Mouse (Mus musculus) heart, postnatal 4 days (tissue): ENCODE measurements around the gene Cdk6. TPM values are rescaled to one million over a fixed set of nuclear protein-coding genes. Genes with fewer than 3 reads are reported as not detected.

Experiments
- DNase-seq: peaks from one replicate; pipeline ENCODE4 v3.0.0; 2021
- total RNA-seq, 2 experiments: library from RNA; stranded (reverse); gene quantifications; 2 replicates each; pipeline ENCODE4 v1.2.3; 2021

Gene Cdk6
- total RNA-seq, 2 experiments from 2014 or later, result 45.6 to 47.5 TPM

DNA sequence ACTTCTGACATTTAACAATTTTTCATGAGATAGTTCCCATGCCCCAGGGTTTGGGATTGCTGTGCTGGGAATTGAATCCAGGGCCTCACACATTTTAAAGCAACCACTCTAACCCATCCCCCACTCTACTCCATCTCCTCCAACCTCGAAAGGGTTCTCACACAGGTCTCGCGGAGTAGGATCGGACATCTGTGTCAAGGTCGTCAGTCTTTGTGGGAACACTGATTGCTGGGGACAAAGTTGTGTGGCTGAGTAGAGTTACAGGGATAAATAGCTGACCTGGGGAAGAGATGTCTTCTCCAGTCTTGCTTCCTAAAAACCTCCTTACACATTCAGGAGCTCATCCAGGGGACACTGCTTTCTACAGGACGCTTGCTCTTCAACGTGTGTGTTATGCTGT is 237.8 kb downstream of the Cdk6 start:
- DNase-seq, result no peak

Other genes starting within 250 kb of the Cdk6 start
- 10 to 100 TPM; 23.1 to 24.3 TPM for gene Fam133b, start 202.3 kb downstream of the Cdk6 start, total RNA-seq
- gene 1700109H08Rik, start 230.1 kb downstream of the Cdk6 start, total RNA-seq, result 1 to 10 TPM; 3.9 to 4.2 TPM